Mouse (Mus musculus) layer of hippocampus, adult 9-10 months (tissue): ENCODE measurements at regions not wholly inside any gene's neighbourhood (a gene's known extent, or its start where the extent isn't known, plus 50 kb on each side); places are given as distances from the start of the nearest gene placed in this dataset.

ENCODE experiments used
- DNase-seq: peaks from one replicate; pipeline ENCODE4 v3.0.0; 2022; ENCODE audit warnings: low spot score

DNA sequence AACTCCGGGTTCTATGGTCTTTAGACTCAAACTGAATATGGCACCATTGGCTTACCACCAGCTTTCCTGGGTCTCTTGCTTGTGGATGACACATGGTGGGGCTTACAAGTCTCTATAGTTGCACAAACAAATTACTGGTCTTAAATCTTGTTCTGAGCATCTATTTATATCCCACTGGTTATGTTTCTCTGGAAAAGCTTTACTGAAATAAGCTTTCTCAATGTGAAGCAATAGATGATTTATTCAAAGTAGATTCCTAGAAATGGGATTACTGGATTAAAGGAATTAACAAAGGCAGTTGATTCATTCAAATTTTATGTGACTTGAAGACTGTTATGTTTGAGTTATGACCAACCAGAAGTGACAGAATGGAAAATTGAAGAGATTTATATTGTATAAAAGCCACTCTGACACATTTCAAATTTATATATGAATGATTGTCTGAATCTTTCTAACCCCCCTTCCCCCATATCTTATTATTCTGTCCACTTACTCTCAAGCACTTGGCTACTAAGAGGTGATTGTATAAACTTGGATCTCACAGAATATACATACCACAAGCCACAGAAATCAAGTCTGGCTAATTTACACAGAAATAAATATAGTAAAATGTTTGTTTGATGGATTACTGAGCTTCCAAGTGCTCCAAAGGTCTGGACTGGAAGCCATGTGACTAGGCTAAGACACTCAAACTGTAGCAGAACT, 113.4 kb upstream of the C1qtnf3 start:
- DNase-seq, result no peak

- peak; percentile 36 for DNase-seq
Measured at GRCm38 (mm10) chr15:10840621-10841034, 111.5 kb upstream of the C1qtnf3 start.

DNA sequence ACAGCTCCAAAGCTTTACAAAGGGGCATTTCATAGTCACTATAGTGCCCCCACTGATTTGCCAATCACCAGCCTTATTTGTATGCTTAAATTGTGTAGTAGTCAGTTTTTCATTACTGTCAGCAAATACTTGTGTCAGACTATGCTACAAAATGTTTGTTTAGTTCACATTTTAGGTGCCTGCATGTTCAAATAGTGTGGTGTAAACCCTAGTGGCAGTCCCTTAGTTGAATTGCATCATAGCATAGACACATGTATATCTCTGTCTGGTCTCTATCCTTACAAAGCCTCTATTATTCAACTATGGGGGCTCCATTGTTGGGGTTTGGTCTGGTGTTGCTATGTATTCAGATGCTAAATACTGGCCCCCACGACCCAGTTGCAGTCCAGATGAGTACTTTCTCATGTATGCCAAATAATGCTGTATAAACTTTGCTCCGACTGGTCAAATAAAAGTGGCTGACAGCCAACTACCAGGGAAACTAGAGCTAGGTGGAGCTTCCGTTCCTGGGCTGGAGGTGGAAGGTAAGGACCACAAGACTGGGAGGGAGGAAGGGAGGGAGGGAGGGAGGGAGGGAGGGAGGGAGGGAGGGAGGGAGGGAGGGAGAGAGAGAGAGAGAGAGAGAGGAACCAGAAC, 109.0 kb upstream of the C1qtnf3 start:
- DNase-seq, result no peak

- no peak for DNase-seq
Measured at GRCm38 (mm10) chr15:10846722-10847121, 105.4 kb upstream of the C1qtnf3 start.

DNA sequence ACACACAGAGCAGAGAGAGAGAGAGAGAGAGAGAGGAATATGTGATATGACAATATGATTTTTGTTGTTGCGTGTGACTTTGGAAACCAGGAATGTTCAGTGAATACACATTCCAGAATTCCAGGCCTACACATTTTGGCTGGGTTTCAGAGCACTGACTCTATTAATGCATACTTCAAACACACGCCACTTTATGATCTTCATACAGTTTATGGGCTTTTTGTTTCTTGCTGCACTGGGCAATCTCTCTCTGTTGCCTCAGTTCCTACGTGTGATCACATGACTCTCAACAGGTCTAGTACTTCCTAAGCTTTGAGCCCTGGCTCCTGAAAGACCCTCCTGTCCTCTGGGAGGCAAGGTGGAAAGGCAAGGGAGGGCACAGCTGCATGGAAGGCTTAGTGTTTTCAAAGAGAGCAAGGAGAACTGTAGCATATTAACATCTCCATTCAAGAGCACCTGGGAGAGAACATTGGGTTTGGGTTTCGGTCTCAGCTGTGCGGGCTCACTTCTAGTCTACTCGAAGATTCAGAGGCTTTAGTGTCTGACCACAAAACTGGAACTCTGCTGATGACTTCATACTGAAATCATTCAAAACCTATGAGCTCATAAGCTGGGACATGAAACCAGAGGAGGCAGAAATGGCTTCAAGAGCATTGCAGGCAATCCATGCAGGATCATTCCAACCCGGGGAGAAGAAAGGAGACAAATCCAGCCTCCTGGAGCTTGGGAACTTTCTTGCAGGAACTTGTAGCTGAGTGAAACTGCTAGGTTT, 87.9 kb upstream of the C1qtnf3 start:
- no peak for DNase-seq

- DNase-seq, result no peak
Measured at GRCm38 (mm10) chr15:10865109-10865508, 87.0 kb upstream of the C1qtnf3 start.

GRCm38 (mm10) chr15:10866794-10867193, 85.3 kb upstream of the C1qtnf3 start:
- DNase-seq, result no peak

DNA sequence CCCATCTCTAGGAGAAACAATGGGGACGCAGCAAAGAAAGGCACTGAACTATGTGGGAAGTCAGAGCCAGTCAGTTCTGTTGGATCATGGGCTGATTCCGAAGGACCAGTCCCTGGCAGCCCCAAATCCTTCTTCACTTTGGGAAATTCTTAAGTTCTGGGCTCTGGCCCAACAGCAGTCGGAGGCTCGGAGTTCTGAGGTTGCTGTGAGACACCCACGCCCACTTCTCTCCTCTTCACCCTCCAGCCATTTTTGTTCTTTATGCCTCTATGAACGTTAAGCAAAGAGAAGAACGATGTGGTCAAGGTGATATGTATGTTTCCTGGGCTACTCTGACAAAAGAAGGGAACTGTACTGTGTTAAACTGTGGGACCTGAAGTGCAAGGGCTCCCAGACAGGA, 84.0 kb upstream of the C1qtnf3 start:
- no peak for DNase-seq

- DNase-seq, result no peak
Measured at GRCm38 (mm10) chr15:10868716-10869585, 83.2 kb upstream of the C1qtnf3 start.

DNA sequence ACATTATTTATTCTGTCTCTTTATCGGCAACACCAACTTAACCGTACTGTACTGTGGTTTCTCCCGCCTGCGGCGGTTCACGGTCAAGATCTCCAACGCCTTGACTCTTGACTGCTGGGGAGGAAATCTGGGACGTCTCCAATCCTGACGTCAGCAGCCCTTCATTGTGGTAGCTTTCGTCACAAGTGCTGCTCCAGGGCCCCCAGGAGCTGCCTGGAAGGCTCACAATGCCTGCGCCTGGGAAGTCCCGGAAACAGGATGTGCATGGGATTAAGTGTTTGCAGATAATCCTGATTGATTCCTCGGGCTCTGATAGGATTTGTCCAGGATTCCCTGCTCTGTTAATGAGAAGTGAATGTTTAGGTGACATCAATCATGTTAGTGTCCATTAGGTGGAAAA, 82.3 kb upstream of the C1qtnf3 start:
- no peak for DNase-seq

GRCm38 (mm10) chr15:10872322-10872967, 79.7 kb upstream of the C1qtnf3 start:
- DNase-seq, result no peak

DNA sequence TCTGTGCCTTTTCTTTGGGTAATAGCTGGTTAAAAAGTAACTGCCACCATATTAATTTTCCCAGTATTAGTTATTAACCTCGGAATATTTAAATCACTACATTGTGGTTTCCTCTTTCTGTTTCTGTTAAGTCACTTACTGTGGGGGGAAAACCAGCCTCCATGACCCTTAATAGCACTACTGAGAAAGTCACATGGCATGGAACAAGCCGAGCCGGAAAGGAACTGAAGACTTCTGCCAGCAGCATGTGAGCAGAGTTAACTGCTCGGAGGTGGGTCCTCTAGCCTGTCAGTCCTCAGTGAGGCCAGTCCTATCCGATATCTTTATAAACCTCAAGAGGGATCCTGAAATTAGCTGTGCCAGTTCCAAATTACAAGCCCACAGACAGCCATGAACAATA, 75.8 kb upstream of the C1qtnf3 start:
- no peak for DNase-seq

- DNase-seq, result no peak
Measured at GRCm38 (mm10) chr15:10881726-10882125, 70.4 kb upstream of the C1qtnf3 start.

DNA sequence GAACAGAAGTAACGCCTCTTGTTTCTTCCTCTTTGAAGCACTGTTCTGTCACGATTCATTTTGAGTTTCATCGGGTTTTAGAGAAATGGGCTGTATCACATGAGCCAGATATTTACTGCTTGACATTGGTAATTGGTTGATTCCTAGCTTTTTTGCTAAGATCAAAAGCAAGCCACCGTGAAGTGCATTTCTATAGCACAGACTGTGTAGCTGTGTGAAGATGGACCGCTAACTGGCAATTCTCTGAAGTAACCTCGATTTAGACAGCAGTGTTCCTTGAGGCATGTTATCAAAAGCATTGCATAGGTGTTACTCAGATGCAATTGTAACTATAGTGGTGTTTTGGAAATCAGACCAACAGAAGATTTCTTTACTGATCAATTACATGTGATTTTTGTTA, 64.1 kb upstream of the C1qtnf3 start:
- DNase-seq, result no peak

DNA sequence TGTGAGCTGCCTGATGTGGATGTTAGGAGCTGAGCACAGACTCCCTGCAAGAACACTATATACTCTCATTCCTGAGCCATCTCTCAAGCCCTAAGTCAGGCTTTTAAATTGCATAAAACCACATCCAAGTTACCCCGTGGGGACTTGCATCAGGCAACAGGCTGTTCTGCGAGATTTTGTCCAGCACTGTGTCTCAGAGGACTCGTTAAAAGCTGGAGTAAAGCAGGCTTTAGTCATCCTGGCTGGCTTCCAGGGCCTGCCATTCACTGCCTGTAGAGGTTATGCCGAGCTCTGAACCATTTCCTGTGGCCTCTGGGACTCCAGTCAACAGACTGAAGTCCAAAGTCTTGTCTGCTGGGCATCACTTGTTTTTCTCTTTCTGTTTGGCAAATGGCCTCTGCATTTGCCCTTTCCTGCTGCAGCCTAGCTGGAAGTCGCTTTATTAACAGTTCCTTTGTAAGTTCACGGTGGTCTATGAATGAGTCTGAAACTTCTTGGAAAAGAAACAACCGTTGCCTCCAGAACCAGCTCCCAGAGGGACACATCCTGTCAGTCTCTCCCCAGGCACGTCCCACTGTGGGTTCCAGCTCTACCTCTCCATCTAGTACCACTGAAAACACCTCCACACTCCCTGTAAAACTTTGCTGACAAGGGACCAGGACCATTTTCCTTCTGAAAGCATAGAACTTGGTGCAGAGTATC, 61.8 kb upstream of the C1qtnf3 start:
- DNase-seq, result no peak

GRCm38 (mm10) chr15:10898309-10898708, 53.8 kb upstream of the C1qtnf3 start:
- DNase-seq, result no peak

DNA sequence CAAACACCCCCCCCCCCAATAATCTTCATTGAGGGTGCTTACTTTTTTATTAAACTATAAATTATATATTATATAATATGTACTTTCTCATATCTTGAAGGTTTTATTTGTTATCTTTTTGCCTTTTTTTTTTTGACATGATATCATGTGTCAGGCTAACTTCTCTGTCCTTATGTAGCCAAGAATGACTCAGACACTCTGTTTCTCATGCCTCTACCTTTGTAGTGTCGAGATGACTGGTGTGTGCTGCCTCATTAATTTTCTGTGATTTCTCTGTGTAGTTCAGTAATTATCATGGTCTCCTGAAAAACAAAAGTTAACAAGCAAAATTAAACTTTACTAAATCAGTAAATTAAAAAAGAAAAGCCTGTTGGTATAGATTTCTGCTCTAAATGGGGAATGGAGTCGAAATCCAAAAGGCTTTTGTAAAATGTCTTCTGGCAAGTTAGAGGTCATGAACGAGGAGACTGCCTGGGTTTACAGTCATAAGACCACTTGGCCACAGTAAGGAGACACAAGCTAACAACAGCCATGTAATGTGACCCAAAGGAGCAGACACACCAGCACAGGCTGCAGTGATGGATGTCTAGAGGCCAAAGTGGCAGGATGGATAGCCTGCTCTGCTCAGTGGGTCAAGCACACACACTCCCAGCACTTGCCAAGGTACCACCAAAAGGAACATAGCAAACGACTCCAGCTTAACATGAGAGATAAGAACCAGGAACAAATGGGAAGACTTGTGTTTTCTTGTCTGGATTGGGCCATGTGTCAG, 53.2 kb upstream of the C1qtnf3 start:
- DNase-seq, result no peak

GRCm38 (mm10) chr15:10899904-10900303, 52.2 kb upstream of the C1qtnf3 start:
- DNase-seq, result no peak

DNA sequence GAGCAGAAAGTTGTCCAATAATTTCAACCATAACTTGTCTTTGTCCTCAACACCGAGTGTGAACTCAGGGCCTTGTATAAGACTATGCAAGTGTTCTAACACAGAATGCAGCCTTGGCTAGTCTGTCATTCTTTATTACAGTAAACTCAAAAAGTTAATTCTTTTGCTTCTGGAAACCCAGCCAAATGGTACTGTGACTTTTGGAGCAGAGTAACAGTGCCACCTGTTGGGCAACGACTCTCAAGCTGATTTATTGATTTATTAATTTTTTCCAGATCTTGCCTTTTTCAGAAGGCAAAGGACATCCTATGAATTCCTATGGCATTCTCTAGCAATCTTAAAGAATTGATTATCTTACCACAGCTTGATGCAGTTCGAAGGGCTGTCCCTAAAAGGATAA, 51.1 kb upstream of the C1qtnf3 start:
- DNase-seq, result no peak

GRCm38 (mm10) chr15:10901745-10902262, 50.3 kb upstream of the C1qtnf3 start:
- DNase-seq, result no peak
